Mouse (Mus musculus) megakaryocyte, embryonic 14.5 days (primary cell): ENCODE data around the gene 6330409D20Rik.

ENCODE experiments used
- FLI1 ChIP-seq: IDR thresholded peaks from 2 replicates; pipeline ENCODE4 v1.6.1; 2012; ENCODE audit warnings: low read length, inconsistent platforms, mixed read lengths
- GATA1 ChIP-seq: IDR thresholded peaks from 3 replicates; pipeline ENCODE4 v1.6.1; 2012; ENCODE audit warnings: mixed read lengths, low read length, inconsistent platforms, borderline replicate concordance

GRCm38 (mm10) chr2:32750199-32750598 is 9.4 kb upstream of the 6330409D20Rik start:
- TF ChIP-seq FLI1 (no peak), GATA1 (no peak)
